Mouse (Mus musculus) brain, adult 10 weeks (tissue): ENCODE results near the gene Gm49352. TPM values are rescaled to one million over a fixed set of nuclear protein-coding genes. Genes with fewer than 3 reads are reported as not detected.

ENCODE experiments used
- polyA plus RNA-seq: library from polyadenylated mRNA; stranded (reverse); fragments of 350-450 nt; fragmentation: Illumina TruSeq; extraction: RNeasy Lipid Tissue Mini Kit (QIAGEN cat#74804); gene quantifications from one replicate; pipeline ENCODE4 v1.2.3, GENCODE M21; 2015; ENCODE audit warnings: low read depth, low replicate concordance

Gm49352 gene
- polyA plus RNA-seq = not detected

GRCm38 (mm10) chr13:61568074-61568473 lies at the start of gene Gm49352:
Gm49352 (minus strand) TSS chr13:61568174.

DNA sequence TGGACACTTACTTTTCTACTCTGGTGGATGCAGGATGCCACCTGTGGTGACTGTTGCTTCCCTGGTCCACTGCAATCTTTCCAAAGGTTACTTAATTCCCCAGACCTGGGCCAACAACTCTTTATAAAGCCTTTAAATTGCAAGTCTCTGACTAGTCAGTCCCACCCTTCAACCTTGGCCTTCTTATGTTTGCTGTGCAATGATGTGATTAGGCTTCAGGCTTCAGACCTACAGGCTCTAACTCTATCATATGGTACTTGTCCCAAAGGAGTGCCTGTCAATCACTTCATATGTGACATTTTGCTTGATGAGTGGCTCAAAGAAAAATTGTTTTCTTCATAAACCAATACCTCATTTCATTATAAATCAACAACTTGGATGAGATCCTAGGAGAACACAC lies 2.1 kb upstream of the Gm49352 start, which contains the start of gene Cts3:
Gene Cts3 (minus strand): TSS at position 101 of the 400 bp plus-strand sequence.

DNA sequence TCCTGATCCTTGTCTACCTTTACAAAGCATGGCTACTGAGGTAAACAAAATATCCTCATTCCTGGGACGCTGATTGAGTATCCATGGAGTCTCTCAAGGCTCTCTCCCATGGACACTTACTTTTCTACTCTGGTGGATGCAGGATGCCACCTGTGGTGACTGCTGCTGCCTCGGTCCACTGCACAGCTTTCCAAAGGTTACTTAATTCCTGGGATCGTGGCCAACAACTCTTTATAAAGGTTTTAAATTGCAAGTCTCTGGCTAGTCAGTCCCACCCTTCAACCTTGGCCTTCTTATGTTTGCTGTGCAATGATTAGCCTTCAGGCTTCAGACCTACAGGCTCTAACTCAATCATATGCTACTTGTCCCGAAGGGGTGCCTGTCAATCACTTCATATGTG lies 26.3 kb downstream of the Gm49352 start, which contains the start of gene Ctsm:
Gene Ctsm (minus strand): TSS at position 209 of the 400 bp plus-strand sequence.

Other genes starting within 250 kb of the Gm49352 start
- not detected for gene Cts7, start 210.0 kb downstream of the Gm49352 start, polyA plus RNA-seq
- not detected for gene Ctsm, start 26.3 kb downstream of the Gm49352 start, polyA plus RNA-seq
- not detected for gene Cts3, start 2.0 kb upstream of the Gm49352 start, polyA plus RNA-seq